7 mouse cellular contexts compared by ENCODE assay signal in genomic region chr17:25274571-25275346, GRCm38 (mm10). TPM values are rescaled to one million over a fixed set of nuclear protein-coding genes. Genes with fewer than 3 reads are reported as not detected.
DNase-seq lines count a peak whose midpoint lies in the region; ATAC-seq and TF ChIP-seq lines count a peak whose summit lies in the region.

TSS of gene Ube2i (minus strand) at chr17:25274622.

- H3K36me3 ChIP-seq in limb, embryonic 12.5 days, result peaks cover 12% of the 10 kb centered on the region

- DNase-seq in thymus, postnatal 0 days (ENCODE audit: low spot score), result no peak
- DNase-seq in thymus, postnatal 36 days, result no peak
- DNase-seq in heart, postnatal 14 days, result no peak
- DNase-seq in right cerebral cortex, adult 2 months (ENCODE audit: low spot score in 2 of 2), result no peak

- peak within 1 kb of the TSS; percentile 97 for H3K4me2 ChIP-seq in limb, embryonic 12.5 days

- peaks cover 28% of the 10 kb centered on the region for H3K4me1 ChIP-seq in limb, embryonic 12.5 days (replicated peaks)
- H3K4me1 ChIP-seq in olfactory bulb, adult 2 months (ENCODE audit: control insufficient read depth, insufficient read depth, low read length), result peaks cover 8% of the 10 kb centered on the region

- peak within 1 kb of the TSS; percentile 99 for H3K27ac ChIP-seq in limb, embryonic 12.5 days
- peak within 1 kb of the TSS; percentile 100 for H3K27ac ChIP-seq in olfactory bulb, adult 2 months (ENCODE audit: insufficient read depth, low read depth, low read length)

- peak within 1 kb of the TSS; percentile 98 for H3K9ac ChIP-seq in limb, embryonic 12.5 days (replicated peaks)

- 81% methylated on average over 9 of the region's 9 CpGs for WGBS in limb, embryonic 12.5 days
- 80% methylated on average over 9 of the region's 9 CpGs for WGBS in olfactory bulb, adult 2 months

- H3K4me3 ChIP-seq in limb, embryonic 12.5 days (replicated peaks), result peak within 1 kb of the TSS; percentile 97
- peak within 1 kb of the TSS; percentile 75 for H3K4me3 ChIP-seq in olfactory bulb, adult 2 months (ENCODE audit: insufficient read depth, low read depth, low read length)

- no peaks in the 10 kb centered on the region for H3K27me3 ChIP-seq in limb, embryonic 12.5 days

- TF ChIP-seq CTCF in olfactory bulb, adult 2 months (IDR thresholded peaks at IDR 0.05; ENCODE audit: insufficient read depth, low read depth, low read length), result no peak

- intact Hi-C loops in heart, postnatal 14 days (cut with DNase I), result loop anchor here (5.0 to 10.0 kb wide), 3 partner anchors 87 to 340 kb away; partner anchors contain the start of genes Mapk8ip3 and Unkl

- no peaks in the 10 kb centered on the region for H3K9me3 ChIP-seq in limb, embryonic 12.5 days

- no peak for ATAC-seq in erythroblast, adult 5-6 weeks (replicated peaks; ENCODE audit: low FRiP score, poor library complexity, severe bottlenecking)
- no peak for ATAC-seq in limb, embryonic 12.5 days (ENCODE audit: insufficient number of reproducible peaks, insufficient read depth, low FRiP score, low TSS enrichment, low read depth)

- no peak for TF ChIP-seq POLR2A in olfactory bulb, adult 2 months (IDR thresholded peaks at IDR 0.05; ENCODE audit: insufficient read depth, low read depth, low read length)

RNA-seq across cellular contexts. Expression of gene Ube2i, which starts in this region (rescaled TPM):
- 772 and 787 TPM in 2 replicates for polyA plus RNA-seq in thymus, postnatal 0 days (2015; fragmentation: Nextera tagmentation; extraction: Ambion mirVana)
- total RNA-seq in erythroblast, adult 5-6 weeks (2015; ENCODE audit: low replicate concordance), result 81.3 and 118 TPM in 2 replicates
- 58.7 and 64.3 TPM in 2 replicates for total RNA-seq in erythroblast, adult 5-6 weeks (2017; ENCODE audit: low replicate concordance)
- 100 to 1,000 TPM; 119 to 121 TPM for total RNA-seq in heart, postnatal 14 days (2021)
- polyA plus RNA-seq in limb, embryonic 12.5 days (2016; fragmentation: Nextera tagmentation; extraction: Ambion mirVana), result 811 and 887 TPM in 2 replicates
- polyA plus RNA-seq in olfactory bulb, adult 2 months (2012; ENCODE audit: insufficient read depth, insufficient read length, low replicate concordance, missing spikeins), result 452 TPM in 1 of 2 replicates, not detected in the other
